Mouse (Mus musculus): ENCODE data around the gene Galnt14.

GRCm38 (mm10) chr17:73628263-73628914 is 81.9 kb downstream of the Galnt14 start:
- TF ChIP-seq CTCF (IDR thresholded peaks at IDR 0.05; ENCODE audit: extremely low read depth, insufficient read depth, low read length) (no peak), POLR2A (IDR thresholded peaks at IDR 0.05; ENCODE audit: extremely low read depth, insufficient read depth, low read length) (no peak)

Measured in cortical plate, adult 2 months (tissue).